Mouse (Mus musculus) kidney, postnatal 25 days (tissue): ENCODE measurements around the gene Stim2.

Source experiments
- DNase-seq, 2 experiments: peaks; one replicate each; pipeline ENCODE4 v3.0.0; 2021; ENCODE audit warnings: mixed read lengths in 2 of 2

Gene Stim2

GRCm38 (mm10) chr5:54051056-54051455 is 52.8 kb downstream of the Stim2 start:
- no peak for DNase-seq

DNA sequence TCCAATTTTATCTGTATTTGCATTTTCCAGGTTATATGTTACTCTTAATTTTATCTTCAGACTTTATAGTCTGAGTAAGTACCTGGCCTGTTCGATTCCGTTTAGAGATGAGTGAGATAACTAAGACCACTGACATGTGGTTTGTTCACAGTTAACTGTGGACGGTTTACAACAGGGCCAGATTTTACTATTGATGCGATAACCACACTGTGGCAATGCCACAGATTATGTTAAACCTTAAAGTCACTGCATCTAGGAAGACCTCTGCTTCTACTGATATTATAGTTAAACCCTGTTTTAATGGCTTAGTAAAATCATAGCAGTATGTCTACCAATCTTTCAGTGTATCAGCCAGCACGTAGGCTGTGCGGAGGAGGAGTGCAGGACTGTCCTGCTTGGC is 53.9 kb downstream of the Stim2 start:
- no peak for DNase-seq

GRCm38 (mm10) chr5:54053673-54054366 is 55.5 kb downstream of the Stim2 start:
- no peak for DNase-seq

- no peak for DNase-seq
Measured at GRCm38 (mm10) chr5:54056266-54056665, 58.0 kb downstream of the Stim2 start.

GRCm38 (mm10) chr5:54059998-54060397 is 61.7 kb downstream of the Stim2 start:
- no peak for DNase-seq

DNA sequence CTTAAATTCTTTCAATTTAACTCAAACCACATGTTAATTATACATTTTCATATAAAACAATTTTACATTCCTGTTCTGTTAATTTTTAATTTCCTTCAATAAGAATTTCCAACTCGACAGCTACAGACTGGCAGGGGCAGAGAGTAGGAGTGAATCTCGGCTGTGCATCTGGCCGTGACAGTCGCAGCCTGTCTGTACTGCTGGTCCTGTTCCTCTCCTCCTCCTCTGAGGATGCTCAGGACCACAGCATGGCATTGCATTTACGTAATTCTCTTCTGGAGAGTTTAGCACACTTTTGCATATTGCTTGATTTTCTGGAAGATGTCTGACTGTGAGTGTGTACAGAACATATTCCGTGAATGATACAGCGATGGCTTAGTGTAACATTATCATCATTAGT is 63.8 kb downstream of the Stim2 start:
- no peak for DNase-seq

DNA sequence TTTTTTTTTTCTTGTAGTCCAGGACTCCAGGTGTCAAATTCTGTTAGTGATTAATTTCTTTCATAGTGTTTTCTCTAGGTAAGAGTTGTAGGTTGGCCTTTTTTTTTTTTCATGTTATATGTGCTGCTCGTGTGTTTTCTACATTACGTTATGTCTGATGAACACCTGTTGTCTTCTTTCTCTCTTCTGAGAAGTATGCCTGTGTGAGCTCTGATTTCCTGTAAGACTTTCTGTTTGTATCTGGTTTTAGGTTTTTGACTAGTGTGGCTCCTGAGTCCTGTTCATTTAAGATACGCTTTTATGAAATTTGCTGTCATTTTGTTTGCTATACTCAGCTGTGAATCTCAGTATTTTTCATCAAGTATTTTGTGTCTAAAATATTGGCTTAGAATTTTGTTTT is 69.3 kb downstream of the Stim2 start:
- DNase-seq: no peak

DNA sequence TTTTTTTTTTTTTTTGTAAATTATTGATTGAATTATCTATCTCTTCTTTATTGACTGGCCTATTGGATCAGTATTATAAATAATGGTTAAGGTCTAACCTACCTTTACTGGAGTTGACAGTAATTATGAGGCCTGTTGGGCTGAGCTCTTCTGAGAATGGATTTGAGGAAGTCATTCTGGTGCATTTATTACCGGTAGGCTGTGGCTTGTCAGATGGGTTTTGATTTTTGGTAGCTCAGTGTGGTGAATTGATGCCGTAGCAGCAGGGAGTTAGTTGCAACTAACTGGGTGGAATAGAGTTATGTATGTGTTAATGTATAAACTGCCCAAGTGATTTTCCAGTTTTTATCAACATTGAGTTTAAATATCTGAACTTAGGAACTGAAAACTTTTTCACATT is 72.2 kb downstream of the Stim2 start:
- DNase-seq: no peak

- DNase-seq: no peak
Measured at GRCm38 (mm10) chr5:54071288-54071687, 73.0 kb downstream of the Stim2 start.

DNA sequence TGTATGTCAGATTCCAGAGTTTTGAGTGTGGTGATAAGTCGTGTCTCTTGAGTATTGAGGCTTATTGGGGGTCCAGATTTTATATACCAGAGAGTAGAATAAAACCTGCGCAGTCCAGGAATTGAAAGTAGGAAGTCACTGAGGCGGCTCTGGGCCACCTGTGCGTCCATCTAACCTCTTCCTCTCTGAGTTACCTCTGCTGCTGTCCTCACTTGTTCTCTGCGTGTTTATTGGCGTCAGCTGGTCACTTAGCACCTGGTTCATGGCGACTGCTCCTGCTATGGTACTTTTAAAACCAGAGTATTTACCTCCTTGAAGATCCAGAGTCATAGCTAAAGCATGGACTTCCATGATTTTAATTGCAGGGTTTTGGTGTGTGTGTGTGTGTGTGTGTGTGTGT is 73.4 kb downstream of the Stim2 start:
- no peak for DNase-seq

DNA sequence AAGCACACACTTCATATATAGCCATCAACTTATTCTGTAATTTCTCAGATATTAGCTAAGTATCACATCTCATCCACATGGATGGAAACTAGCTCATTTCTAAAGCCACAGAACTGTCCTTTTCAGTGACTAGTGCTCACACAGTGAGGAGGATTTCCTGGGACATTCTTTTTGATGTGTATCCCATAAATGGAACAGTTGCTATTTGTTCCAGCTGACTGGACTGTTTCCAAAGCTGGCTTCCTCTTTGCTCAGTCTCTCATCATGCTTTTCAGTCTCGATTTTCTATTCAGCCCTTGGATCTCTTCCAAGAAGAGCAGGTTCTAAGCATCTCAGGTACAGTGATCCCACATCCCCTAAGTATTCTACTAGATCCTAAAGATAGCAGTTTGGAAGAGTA is 75.0 kb downstream of the Stim2 start:
- peak in 1 of 2 experiments; percentile 35 for DNase-seq

DNA sequence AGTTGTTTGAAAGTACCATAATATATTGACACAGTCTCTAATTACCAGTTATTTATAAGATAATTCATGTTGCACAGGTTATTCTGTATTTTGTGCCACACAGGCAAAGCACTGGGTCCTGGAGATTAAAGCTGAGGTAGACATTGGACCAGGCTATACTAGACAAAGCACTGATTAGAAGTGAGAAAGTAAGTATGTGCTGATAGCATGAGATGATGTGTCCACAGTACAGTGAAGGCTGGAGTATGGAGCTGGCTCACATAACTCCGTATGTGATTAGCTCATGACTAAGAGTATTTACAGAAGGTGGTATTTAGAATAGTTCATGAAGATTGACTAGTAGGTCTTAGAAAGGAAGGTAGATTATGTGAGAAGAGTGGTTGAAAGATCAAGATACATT is 81.7 kb downstream of the Stim2 start:
- no peak for DNase-seq

- no peak for DNase-seq
Measured at GRCm38 (mm10) chr5:54087912-54088311, 89.6 kb downstream of the Stim2 start.

DNA sequence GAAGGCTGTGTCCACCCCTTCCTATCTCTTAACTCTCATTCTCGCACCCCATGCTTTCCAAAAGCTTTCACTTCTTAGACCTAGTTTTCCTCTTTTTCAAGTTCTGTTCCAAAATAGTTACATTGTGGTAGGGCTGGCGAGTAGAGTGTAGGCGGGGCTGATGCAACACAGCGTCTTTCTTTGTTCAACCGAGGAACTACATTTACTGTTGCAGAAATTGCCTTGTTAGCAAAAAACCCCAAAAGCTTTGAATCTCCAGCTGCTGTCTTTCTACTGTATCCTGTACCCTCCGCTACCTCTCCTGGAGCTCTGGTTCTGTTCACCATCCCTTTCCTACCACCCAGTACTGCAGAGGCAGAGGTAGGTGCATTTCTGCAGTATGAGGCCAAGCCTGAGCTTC is 99.9 kb downstream of the Stim2 start:
- DNase-seq: no peak

DNA sequence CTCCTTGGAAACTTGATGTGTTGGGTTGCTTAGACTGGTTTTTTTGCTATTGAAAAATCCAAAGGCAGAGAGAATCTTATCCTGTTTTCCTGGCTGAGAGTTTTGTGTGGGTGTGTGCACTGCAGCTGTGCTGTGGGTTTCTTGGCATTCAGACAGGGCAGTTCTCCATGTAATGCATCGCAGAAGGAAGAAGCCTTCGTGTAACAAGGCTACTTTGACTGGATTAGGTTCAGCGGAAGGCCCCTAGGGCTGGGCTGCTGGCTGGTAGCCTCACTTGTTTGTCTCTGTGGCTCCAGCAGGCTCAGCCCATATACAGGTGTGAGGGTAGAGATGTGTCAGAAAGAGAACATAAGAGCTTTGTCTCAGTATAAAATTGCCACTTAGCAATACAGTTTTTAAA is 102.6 kb downstream of the Stim2 start:
- DNase-seq: no peak

- DNase-seq: no peak
Measured at GRCm38 (mm10) chr5:54101318-54101717, 103.0 kb downstream of the Stim2 start.

- no peak for DNase-seq
Measured at GRCm38 (mm10) chr5:54101960-54102359, 103.7 kb downstream of the Stim2 start.

DNA sequence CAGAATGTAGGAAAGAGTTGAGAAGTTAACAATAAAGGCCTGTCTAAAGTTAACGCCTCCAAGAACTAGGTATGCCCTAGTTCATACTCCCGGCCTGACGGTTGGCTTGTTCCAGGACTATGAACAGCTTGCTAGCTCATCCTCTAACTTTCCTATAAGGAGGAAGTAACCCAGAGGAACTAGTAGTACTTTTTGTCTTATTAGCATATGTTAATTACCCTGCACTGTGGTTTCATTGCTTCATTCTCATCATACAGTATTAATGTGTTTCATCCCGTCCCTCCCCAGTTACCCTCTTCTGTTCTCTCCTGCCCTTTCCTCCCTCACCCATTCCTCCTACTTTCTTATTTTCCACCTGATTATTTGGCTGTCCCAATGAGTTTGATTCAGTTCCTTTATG is 108.4 kb downstream of the Stim2 start:
- DNase-seq: no peak

GRCm38 (mm10) chr5:54107069-54107468 is 108.8 kb downstream of the Stim2 start:
- no peak for DNase-seq

- DNase-seq: no peak
Measured at GRCm38 (mm10) chr5:54109096-54109495, 110.8 kb downstream of the Stim2 start.

DNA sequence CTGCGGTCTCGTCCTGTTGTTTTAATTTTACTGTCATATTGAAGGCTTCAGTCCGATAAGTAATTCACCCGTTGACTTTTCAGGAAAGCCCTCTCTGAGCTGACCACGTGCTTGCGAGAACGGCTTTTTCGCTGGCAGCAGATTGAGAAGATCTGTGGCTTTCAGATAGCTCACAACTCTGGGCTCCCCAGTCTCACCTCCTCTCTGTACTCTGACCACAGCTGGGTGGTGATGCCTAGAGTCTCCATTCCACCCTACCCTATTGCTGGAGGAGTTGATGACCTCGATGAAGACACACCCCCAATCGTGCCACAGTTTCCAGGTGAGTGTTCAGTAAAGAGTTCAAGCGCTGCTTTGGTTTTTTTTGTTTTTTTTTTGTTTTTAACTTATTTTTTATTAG is 112.5 kb downstream of the Stim2 start:
- DNase-seq: no peak

GRCm38 (mm10) chr5:54113284-54113683 is 115.0 kb downstream of the Stim2 start:
- DNase-seq: peak; percentile 61 to 83

DNA sequence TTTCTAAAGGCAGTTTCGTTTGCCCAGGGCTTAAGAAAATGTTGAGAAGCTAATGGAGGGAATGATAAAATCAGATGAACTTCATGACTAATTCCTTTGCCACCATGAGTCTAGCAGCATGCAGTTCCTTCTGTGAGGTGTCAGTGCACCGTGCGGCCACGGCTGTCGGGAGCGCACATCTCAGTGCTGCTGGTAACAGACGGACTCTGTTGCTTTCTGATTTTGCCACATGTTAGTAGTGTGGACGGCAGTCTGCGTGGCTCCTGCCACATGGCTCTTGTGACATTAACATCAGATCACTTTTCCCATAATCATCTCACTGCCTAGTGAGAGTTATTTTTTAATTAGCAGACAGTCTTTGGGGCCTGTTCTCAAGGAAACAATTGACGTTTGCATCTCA is 118.2 kb downstream of the Stim2 start:
- no peak for DNase-seq

GRCm38 (mm10) chr5:54118410-54119212 is 120.3 kb downstream of the Stim2 start:
- no peak for DNase-seq
